Mouse (Mus musculus): ENCODE results near the gene Pigx.

- no peak for TF ChIP-seq POLR2A (IDR thresholded peaks at IDR 0.05; ENCODE audit: extremely low read depth, insufficient read depth, low read length)
- TF ChIP-seq CTCF (IDR thresholded peaks at IDR 0.05; ENCODE audit: low read depth, low read length): no peak
Measured at GRCm38 (mm10) chr16:32124020-32124419, 24.5 kb upstream of the Pigx start.
